Comparison of ENCODE assay signal across 11 mouse cellular contexts in genomic region chr8:90882088-90882691, GRCm38 (mm10).
"Had no signal": no experiment of that assay in that cellular context is flagged by ENCODE, and none has a peak within 500 bp of the region (broad histone marks: within the 10 kb centered on the region; RNA-seq: fewer than 3 reads in every experiment).

No protein-coding gene starts in this region.

- H3K9me3 ChIP-seq: kidney, embryonic 15.5 days; limb, embryonic 13.5 days; neural tube, embryonic 13.5 days had no signal

- H3K27ac ChIP-seq: kidney, embryonic 15.5 days; limb, embryonic 13.5 days; liver, embryonic 14.5 days; neural tube, embryonic 13.5 days had no signal

- H3K4me3 ChIP-seq: kidney, embryonic 15.5 days; limb, embryonic 13.5 days; neural tube, embryonic 13.5 days had no signal

- ATAC-seq: midbrain, embryonic 16.5 days had no signal

- H3K36me3 ChIP-seq: kidney, embryonic 15.5 days; limb, embryonic 13.5 days; neural tube, embryonic 13.5 days had no signal

- H3K9ac ChIP-seq: kidney, embryonic 15.5 days; limb, embryonic 13.5 days; liver, embryonic 14.5 days; neural tube, embryonic 13.5 days had no signal

- DNase-seq: kidney, adult 2 months; kidney, postnatal 25 days; layer of hippocampus, postnatal 36 days; lung, adult 18-20 months; right cerebral cortex, adult 18-20 months; right cerebral cortex, postnatal 25 days had no signal

- H3K27me3 ChIP-seq: kidney, embryonic 15.5 days; limb, embryonic 13.5 days; neural tube, embryonic 13.5 days had no signal

- H3K4me2 ChIP-seq: kidney, embryonic 15.5 days; limb, embryonic 13.5 days; neural tube, embryonic 13.5 days had no signal
